Mouse (Mus musculus): ENCODE results near the gene Susd5.

DNA sequence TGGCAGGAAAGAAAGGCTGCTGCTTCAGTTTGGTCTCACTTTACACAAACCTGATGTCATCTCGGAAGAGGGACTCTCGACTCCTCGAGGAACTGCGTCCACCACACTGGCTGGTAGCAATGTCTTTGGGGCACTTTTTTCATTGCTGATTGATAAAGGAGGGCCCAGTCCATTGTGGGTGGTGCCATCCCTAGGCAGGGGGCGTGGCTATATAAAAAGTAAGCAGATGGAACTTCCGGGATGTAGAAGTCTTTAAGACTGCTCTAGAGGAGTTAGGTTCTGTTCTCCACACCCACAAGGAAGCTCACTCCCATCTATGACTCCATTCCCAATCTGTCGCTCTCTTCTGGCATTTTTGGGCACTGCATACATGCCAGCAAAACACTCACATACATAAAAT is 10.3 kb upstream of the Susd5 start:
- TF ChIP-seq POLR2A (IDR thresholded peaks at IDR 0.05; ENCODE audit: borderline replicate concordance, control insufficient read depth, low read depth, low read length) = no peak
- TF ChIP-seq CTCF (IDR thresholded peaks at IDR 0.05; ENCODE audit: control insufficient read depth, insufficient read depth, low read length) = no peak

Data from bone marrow, adult 2 months (tissue).